Mouse (Mus musculus) gastrocnemius, adult 8-10 months (tissue): ENCODE data around the gene Vmn1r206. TPM values are rescaled to one million over a fixed set of nuclear protein-coding genes. Genes with fewer than 3 reads are reported as not detected.
"Not testable (repeated sequence)": the region's sequence is repeated elsewhere in the genome, so short reads cannot be mapped to it uniquely, and the experiment has no call there.

Experiments
- DNase-seq, 2 experiments: peaks; one replicate each; pipeline ENCODE4 v3.0.0; 2022; ENCODE audit warnings: low spot score in 2 of 2
- total RNA-seq, 4 experiments: library from RNA; stranded (reverse); gene quantifications; 2 replicates each; pipeline ENCODE4 v1.2.4; 2022

Vmn1r206 gene
- total RNA-seq, result not detected

DNA sequence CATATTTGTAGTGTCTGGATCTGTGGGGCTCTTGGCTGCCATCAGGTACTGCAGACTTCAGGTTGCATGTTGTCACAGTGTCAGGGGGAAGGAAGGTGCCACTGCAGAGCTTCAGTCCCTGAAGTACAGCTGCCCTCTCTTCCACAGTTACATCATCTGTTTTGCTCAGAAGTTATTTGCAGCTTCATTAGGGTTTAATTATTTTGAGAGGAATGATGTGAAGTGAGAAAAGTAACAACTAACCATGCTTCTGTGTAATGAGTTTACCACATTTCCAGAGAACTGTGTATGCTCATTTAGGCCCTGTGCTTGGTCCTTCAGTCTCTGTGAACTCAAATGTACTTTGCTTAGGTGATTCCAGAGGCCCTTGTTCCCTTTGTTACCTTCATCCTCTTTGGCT, at the start of gene Vmn1r206:
Gene Vmn1r206 (minus strand): TSS at position 101 of the 400 bp plus-strand sequence.
- not testable (repeated sequence) for DNase-seq

DNA sequence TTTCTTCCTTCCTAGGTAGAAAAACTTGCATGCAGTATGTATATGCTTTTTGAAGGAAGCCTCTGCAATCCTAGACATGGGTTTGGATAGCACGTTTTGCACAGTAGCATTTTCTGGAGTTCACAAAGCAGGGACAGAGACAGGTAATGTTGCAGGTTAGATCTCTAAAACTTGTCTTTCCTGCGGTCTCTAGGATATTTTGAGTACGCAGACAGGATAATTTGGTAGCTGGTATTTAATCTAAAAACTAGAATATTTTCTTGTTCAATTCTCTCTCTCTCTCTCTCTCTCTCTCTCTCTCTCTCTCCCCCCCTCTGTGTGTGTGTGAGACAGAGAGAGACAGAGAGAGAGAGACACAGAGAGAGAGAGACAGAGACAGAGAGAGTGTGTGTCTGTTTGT, 31.2 kb downstream of the Vmn1r206 start, which contains the start of gene Vmn1r205:
Gene Vmn1r205 (minus strand): TSS at position 101 of the 400 bp plus-strand sequence.
- DNase-seq, result no peak

DNA sequence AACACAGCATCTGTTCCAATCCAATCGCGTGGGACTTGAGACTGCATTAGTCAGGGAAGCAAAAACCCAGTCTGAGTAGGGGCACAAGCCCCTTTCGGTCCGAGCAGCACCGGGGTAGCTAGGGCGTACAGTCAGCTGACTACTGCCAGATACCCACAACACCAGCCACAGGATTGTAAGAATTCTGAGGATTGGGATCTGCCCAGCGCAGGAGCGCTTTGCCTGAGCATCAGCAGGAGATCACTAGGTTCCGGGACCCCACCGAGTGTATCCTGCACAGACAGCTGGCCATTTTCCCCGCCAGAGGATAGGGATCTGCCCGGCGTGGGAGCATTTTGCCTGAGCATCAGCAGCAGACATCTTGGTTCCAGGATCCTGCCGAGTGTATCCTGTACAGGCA, 40.7 kb downstream of the Vmn1r206 start:
- DNase-seq, result not testable (repeated sequence)

DNA sequence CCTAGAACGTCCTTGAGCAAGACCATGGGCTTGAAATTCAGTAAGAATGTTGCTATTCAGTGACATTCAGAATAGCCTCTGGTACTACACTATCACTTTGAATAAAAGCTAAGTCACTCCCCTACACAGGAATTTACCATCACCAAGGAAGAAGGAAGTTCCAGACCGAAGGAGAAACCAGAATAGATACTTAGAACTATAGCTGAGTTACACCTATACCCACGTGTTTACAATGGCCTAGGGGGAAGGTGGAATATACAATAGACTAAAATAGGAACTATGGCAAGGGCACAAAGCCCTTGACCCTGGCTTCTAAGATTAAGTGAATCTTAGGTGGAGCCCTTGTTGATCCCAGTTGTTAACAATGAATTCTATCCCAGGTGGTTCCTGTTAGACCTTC, 49.1 kb downstream of the Vmn1r206 start:
- DNase-seq, result not testable (repeated sequence)

Other genes with a start within 250 kb of the Vmn1r206 start
- gene Vmn1r199, start 244.4 kb downstream of the Vmn1r206 start, total RNA-seq, result not detected
- gene Vmn1r200, start 233.9 kb downstream of the Vmn1r206 start, total RNA-seq, result not detected
- gene Vmn1r201, start 152.3 kb downstream of the Vmn1r206 start, total RNA-seq, result not detected
- not detected for gene Vmn1r202, start 118.9 kb downstream of the Vmn1r206 start, total RNA-seq
- gene Vmn1r203, start 106.1 kb downstream of the Vmn1r206 start, total RNA-seq, result not detected
- not detected for gene Vmn1r204, start 71.1 kb downstream of the Vmn1r206 start, total RNA-seq
- gene Vmn1r205, start 31.3 kb downstream of the Vmn1r206 start, total RNA-seq, result not detected
- gene Vmn1r207-ps, start 105.4 kb upstream of the Vmn1r206 start, total RNA-seq, result not detected
- gene Vmn1r208, start 153.1 kb upstream of the Vmn1r206 start, total RNA-seq, result not detected
- not detected for gene Vmn1r209, start 185.4 kb upstream of the Vmn1r206 start, total RNA-seq
- not detected for gene Vmn1r210, start 207.1 kb upstream of the Vmn1r206 start, total RNA-seq
- not detected for gene Vmn1r211, start 233.3 kb upstream of the Vmn1r206 start, total RNA-seq